Mouse (Mus musculus): ENCODE measurements at regions not wholly inside any gene's neighbourhood (a gene's known extent, or its start where the extent isn't known, plus 50 kb on each side); places are given as distances from the start of the nearest gene placed in this dataset.

DNA sequence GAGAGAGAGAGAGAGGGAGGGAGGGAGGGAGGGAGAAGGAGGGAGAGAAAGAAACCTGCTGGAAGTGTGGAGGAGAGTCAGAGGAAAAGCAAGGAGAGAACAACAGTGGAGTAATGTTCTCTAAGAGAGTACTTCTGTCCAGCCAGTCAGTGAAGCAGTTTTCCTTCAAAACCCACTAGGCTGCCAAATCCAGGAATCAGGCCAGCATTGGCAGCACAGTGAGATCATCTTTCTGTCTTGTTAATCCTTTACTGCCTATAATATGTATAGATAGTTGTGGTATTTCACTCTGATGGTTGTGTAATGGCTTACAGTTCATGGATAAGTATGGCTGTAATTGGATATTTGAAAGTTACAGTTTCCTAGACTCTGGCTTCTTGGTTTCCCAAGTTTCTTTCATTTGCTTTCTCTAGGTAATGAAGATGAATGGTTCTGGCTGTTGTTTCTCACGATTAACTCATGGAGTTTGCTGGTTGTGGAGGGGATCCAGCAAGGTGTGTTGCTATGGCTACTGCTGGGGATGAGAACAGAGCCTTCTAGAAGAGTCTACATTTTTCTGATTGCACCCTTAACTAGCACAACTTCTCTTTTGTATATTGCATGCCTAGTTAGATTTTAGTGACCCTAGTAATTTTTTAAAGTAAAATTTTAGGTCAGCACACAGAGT lies 296.7 kb downstream of the Tbc1d1 start:
- Histone ChIP-seq H3K4me1 (ENCODE audit: control insufficient read depth) (peaks cover 7% of the 10 kb centered on the region), H3K9me3 (ENCODE audit: control insufficient read depth, low read length) (no peaks in the 10 kb centered on the region), H3K36me3 (ENCODE audit: control insufficient read depth) (no peaks in the 10 kb centered on the region), H3K27me3 (ENCODE audit: control insufficient read depth) (peaks cover 43% of the 10 kb centered on the region), H3K4me3 (replicated peaks) (no peak overlapping the region)
- TF ChIP-seq GATA1 (IDR thresholded peaks at IDR 0.05; ENCODE audit: low read length), result no peak
- no peak for TF ChIP-seq TAL1 (IDR thresholded peaks at IDR 0.05; ENCODE audit: low read length)

DNA sequence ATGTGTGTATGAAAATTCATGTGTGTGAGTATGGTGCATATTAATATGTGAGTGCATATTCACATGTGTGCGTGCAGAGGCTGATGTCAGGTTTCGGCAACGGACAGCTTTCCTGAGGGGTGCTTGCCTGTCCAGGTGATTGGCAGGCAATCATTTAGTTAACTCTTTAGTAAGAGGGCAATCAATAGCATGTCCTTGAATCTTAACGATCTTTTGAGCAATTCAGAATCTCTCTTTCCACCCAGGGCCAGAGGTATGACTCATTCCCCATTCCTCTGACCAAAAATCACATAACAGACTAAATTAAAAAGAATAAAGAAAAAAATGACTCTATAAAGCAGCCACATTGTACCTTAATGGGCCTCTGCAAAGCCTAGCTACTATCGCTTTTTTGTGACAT lies 303.7 kb downstream of the Tbc1d1 start:
- no peak for TF ChIP-seq TAL1 (IDR thresholded peaks at IDR 0.05; ENCODE audit: low read length)
- no peak for TF ChIP-seq GATA1 (IDR thresholded peaks at IDR 0.05; ENCODE audit: low read length)
- Histone ChIP-seq H3K4me1 (ENCODE audit: control insufficient read depth) (peaks cover 9% of the 10 kb centered on the region), H3K4me3 (replicated peaks) (no peak overlapping the region), H3K27me3 (ENCODE audit: control insufficient read depth) (peaks cover 36% of the 10 kb centered on the region), H3K9me3 (ENCODE audit: control insufficient read depth, low read length) (no peaks in the 10 kb centered on the region), H3K36me3 (ENCODE audit: control insufficient read depth) (no peaks in the 10 kb centered on the region)

DNA sequence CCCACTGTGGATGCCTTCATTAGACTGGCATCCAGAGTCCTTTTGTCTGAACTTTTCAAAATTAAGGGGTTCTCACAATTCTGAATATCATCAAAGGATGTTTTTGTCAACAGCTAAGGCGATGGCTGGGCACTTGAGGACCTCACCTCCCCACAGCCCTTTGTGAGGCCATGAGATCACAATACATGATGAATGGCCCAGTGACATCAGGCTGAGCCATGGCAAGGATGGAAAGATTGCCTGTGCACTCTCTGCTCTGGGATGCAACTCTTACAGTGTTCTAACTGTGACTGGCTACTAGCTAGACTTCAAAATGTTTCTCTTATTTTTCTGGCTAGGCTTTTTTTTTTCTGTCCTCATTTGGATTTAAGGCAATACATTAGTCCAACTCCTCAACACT lies 304.8 kb downstream of the Tbc1d1 start:
- Histone ChIP-seq H3K9me3 (ENCODE audit: control insufficient read depth, low read length) (no peaks in the 10 kb centered on the region), H3K4me3 (replicated peaks) (no peak overlapping the region), H3K27me3 (ENCODE audit: control insufficient read depth) (peaks cover 36% of the 10 kb centered on the region), H3K36me3 (ENCODE audit: control insufficient read depth) (no peaks in the 10 kb centered on the region), H3K4me1 (ENCODE audit: control insufficient read depth) (peaks cover 9% of the 10 kb centered on the region)
- TF ChIP-seq TAL1 (IDR thresholded peaks at IDR 0.05; ENCODE audit: low read length) (no peak), GATA1 (IDR thresholded peaks at IDR 0.05; ENCODE audit: low read length) (no peak)

DNA sequence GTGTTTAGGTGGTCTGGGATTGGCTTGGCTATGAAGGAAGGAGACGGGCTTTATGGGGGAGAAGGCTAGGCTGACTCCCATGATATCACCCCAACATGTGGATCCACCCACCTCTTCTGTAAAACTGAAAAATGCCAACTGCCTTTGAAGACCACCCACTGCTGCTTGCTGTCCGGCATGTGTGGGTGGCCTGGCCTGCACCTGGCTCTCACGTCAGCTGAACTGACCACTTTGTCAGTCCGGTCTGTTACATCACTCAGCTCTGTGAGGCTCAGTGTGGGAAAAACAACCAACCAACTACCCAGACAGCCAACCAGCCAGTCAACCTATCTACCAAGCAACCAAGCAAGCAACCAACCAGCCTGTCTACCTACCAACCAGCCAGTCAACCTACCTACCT lies 305.5 kb downstream of the Tbc1d1 start:
- Histone ChIP-seq H3K4me1 (ENCODE audit: control insufficient read depth) (peaks cover 16% of the 10 kb centered on the region), H3K9me3 (ENCODE audit: control insufficient read depth, low read length) (no peaks in the 10 kb centered on the region), H3K36me3 (ENCODE audit: control insufficient read depth) (no peaks in the 10 kb centered on the region), H3K4me3 (replicated peaks) (no peak overlapping the region), H3K27me3 (ENCODE audit: control insufficient read depth) (peaks cover 36% of the 10 kb centered on the region)
- TF ChIP-seq GATA1 (IDR thresholded peaks at IDR 0.05; ENCODE audit: low read length) (no peak), TAL1 (IDR thresholded peaks at IDR 0.05; ENCODE audit: low read length) (no peak)

DNA sequence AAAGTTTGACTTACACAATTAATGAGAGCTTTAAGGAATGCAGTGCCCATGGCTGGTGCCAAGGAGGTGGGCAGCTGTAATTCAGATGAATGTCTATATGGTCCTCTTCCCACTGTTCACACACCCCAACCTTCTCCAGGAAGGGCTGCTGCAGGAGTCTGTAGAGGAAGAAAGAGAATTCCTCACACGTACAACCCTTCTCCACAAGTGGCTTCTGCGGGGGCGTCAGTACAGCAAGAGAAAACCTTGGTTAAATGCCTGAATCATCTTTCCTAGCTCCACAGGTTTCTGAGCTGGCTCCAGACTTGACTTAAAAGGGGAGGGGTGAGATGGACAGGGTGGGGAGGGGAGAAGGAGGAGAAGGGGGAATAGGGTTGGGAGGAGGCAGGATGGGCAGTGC lies 306.3 kb downstream of the Tbc1d1 start:
- Histone ChIP-seq H3K36me3 (ENCODE audit: control insufficient read depth) (no peaks in the 10 kb centered on the region), H3K4me1 (ENCODE audit: control insufficient read depth) (peaks cover 13% of the 10 kb centered on the region), H3K9me3 (ENCODE audit: control insufficient read depth, low read length) (no peaks in the 10 kb centered on the region), H3K27me3 (ENCODE audit: control insufficient read depth) (peaks cover 30% of the 10 kb centered on the region), H3K4me3 (replicated peaks) (no peak overlapping the region)
- TF ChIP-seq TAL1 (IDR thresholded peaks at IDR 0.05; ENCODE audit: low read length) (no peak), GATA1 (IDR thresholded peaks at IDR 0.05; ENCODE audit: low read length) (no peak)

DNA sequence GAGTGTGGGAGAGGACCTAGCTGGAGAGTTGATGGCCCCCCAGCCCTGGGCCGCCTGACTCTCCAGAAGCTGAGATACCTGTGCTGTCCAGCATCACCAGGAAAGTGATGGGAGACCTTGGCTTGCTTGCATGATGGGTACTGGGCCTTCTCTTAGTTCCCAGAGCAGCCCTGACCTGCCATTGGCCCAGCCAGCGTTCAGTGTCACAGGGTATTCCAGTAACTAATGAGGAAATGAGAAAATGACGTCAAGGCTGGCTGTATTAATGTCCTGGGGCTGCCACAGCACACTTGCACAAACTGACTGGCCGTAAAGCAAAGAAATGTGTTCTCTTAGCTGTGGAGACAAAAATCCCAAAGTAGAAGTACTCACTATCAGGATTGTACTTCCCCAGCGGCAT lies 307.5 kb downstream of the Tbc1d1 start:
- H3K9me3 ChIP-seq (ENCODE audit: control insufficient read depth, low read length), result no peaks in the 10 kb centered on the region
- no peak for TF ChIP-seq GATA1 (IDR thresholded peaks at IDR 0.05; ENCODE audit: low read length)
- TF ChIP-seq TAL1 (IDR thresholded peaks at IDR 0.05; ENCODE audit: low read length), result no peak
- peaks cover 7% of the 10 kb centered on the region for H3K4me1 ChIP-seq (ENCODE audit: control insufficient read depth)
- no peak overlapping the region for H3K4me3 ChIP-seq (replicated peaks)
- H3K27me3 ChIP-seq (ENCODE audit: control insufficient read depth), result peaks cover 30% of the 10 kb centered on the region
- H3K36me3 ChIP-seq (ENCODE audit: control insufficient read depth), result no peaks in the 10 kb centered on the region

DNA sequence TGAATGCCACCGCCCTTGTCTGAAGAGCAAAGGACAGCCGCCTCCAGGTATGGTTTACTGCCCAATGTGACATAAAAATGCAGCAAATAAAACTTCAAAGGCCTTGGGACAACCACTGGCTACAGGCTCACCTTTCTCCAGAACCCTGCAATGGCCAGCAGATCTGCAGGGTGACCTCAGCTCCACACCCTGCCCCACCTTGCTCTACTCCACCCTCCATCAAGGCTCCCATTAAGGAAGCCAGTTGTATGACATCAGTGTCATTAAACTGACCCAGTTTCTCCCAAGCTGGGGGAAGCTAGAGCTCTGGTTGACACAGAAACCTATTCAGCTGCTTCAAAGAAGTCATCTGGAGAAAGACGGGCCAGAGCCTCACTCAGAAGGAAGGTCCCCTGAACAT lies 310.2 kb downstream of the Tbc1d1 start:
- H3K27me3 ChIP-seq (ENCODE audit: control insufficient read depth), result peaks cover 25% of the 10 kb centered on the region
- H3K4me1 ChIP-seq (ENCODE audit: control insufficient read depth), result peaks cover 7% of the 10 kb centered on the region
- TF ChIP-seq TAL1 (IDR thresholded peaks at IDR 0.05; ENCODE audit: low read length) (no peak), GATA1 (IDR thresholded peaks at IDR 0.05; ENCODE audit: low read length) (no peak)
- no peaks in the 10 kb centered on the region for H3K36me3 ChIP-seq (ENCODE audit: control insufficient read depth)
- no peaks in the 10 kb centered on the region for H3K9me3 ChIP-seq (ENCODE audit: control insufficient read depth, low read length)
- no peak overlapping the region for H3K4me3 ChIP-seq (replicated peaks)

DNA sequence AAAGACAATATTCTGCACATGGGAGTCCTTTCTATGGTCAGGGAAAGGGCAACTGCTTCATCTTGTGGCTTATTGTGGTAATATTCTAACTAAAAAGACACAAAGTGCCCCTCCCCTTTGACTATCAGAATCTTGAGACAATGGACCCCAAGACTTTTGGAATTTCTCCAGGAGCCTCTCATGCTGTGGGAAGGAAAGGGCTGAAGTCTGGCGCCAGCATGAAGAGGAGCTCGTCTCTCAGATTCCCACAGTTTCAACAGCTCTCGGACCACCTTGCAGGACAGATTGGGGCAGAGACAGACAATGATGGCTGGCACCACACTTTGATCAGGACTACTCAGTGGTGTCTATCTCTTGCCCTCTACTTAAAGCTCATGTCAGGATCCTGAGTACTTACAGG lies 311.8 kb downstream of the Tbc1d1 start:
- Histone ChIP-seq H3K4me1 (ENCODE audit: control insufficient read depth) (peaks cover 12% of the 10 kb centered on the region), H3K36me3 (ENCODE audit: control insufficient read depth) (no peaks in the 10 kb centered on the region), H3K27me3 (ENCODE audit: control insufficient read depth) (peaks cover 14% of the 10 kb centered on the region), H3K9me3 (ENCODE audit: control insufficient read depth, low read length) (no peaks in the 10 kb centered on the region), H3K4me3 (replicated peaks) (no peak overlapping the region)
- TF ChIP-seq TAL1 (IDR thresholded peaks at IDR 0.05; ENCODE audit: low read length), result no peak
- no peak for TF ChIP-seq GATA1 (IDR thresholded peaks at IDR 0.05; ENCODE audit: low read length)

DNA sequence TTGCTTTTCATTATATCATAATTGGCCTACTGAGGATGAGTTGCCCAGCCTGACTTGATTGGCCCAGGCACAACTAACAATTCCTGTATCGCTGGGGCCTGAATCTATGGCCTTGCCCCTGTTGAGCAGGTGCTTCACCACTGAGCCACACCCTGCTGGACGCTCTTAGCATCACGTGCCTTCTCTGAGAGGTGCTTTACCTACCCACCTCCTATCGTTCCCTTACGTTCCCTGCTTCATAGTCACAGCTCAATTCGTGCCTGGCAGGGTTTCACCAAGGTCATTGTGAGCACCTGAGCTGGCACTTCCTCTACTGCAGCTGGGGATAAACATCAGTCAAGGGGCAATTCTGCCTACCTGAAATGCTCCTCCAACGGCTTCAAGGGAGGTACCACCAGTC lies 312.2 kb downstream of the Tbc1d1 start:
- peaks cover 12% of the 10 kb centered on the region for H3K4me1 ChIP-seq (ENCODE audit: control insufficient read depth)
- no peak overlapping the region for H3K4me3 ChIP-seq (replicated peaks)
- H3K9me3 ChIP-seq (ENCODE audit: control insufficient read depth, low read length), result no peaks in the 10 kb centered on the region
- no peaks in the 10 kb centered on the region for H3K36me3 ChIP-seq (ENCODE audit: control insufficient read depth)
- peaks cover 10% of the 10 kb centered on the region for H3K27me3 ChIP-seq (ENCODE audit: control insufficient read depth)
- no peak for TF ChIP-seq TAL1 (IDR thresholded peaks at IDR 0.05; ENCODE audit: low read length)
- TF ChIP-seq GATA1 (IDR thresholded peaks at IDR 0.05; ENCODE audit: low read length), result no peak

DNA sequence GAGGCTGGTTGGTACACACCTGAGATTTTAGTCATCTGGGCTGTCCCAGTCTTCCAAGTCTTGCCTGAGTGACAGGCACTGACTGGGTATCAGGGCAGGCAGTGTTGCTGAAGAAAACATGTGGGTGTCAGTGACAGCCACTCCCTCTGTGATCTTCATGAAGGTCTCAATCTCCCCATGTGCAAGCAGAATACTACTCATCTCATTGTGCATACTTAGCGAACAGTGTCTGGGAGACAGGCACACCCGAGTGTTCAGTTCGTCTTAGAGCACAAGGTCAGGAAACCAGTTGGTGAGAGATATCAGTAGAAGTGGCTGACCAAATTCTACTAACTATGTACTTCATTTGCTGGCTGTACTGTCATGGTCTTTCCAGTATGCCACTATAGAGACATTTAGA lies 315.9 kb downstream of the Tbc1d1 start:
- peaks cover 10% of the 10 kb centered on the region; the same call in 1 of the 2 replicates for H3K4me1 ChIP-seq (ENCODE audit: control insufficient read depth)
- no peak overlapping the region for H3K4me3 ChIP-seq (replicated peaks)
- H3K36me3 ChIP-seq (ENCODE audit: control insufficient read depth), result no peaks in the 10 kb centered on the region
- TF ChIP-seq GATA1 (IDR thresholded peaks at IDR 0.05; ENCODE audit: low read length), result no peak
- TF ChIP-seq TAL1 (IDR thresholded peaks at IDR 0.05; ENCODE audit: low read length), result no peak
- no peaks in the 10 kb centered on the region for H3K9me3 ChIP-seq (ENCODE audit: control insufficient read depth, low read length)
- no peaks in the 10 kb centered on the region; the same call in 1 of the 2 replicates for H3K27me3 ChIP-seq (ENCODE audit: control insufficient read depth)

Measured in erythroblast, embryonic 14.5 days (primary cell).